Mouse (Mus musculus) intestine, embryonic 16.5 days (tissue): ENCODE results near the gene Fcrl5. TPM values are rescaled to one million over a fixed set of nuclear protein-coding genes. Genes with fewer than 3 reads are reported as not detected.
"Not testable (repeated sequence)": the region's sequence is repeated elsewhere in the genome, so short reads cannot be mapped to it uniquely, and the experiment has no call there.

ENCODE experiments used
- ATAC-seq: fragments of 200-750 bp; cut with Nextera tagmentation; 2 replicates; pipeline ENCODE4 v1.8.0; 2017; ENCODE audit warnings: moderate TSS enrichment, moderate library complexity
- H3K27ac ChIP-seq: fragments of 300-500 bp; sonication (generic); 2 replicates; pipeline ENCODE4 v1.5.1; 2014; ENCODE audit warnings: mild to moderate bottlenecking, low read length
- H3K27me3 ChIP-seq: fragments of 300-500 bp; sonication (generic); replicated peaks from 2 replicates; pipeline ENCODE4 v1.6.1; 2014; ENCODE audit warnings: low read length, control low read depth, mixed read lengths; ENCODE audit not compliant: control insufficient read depth, insufficient read depth
- H3K36me3 ChIP-seq: fragments of 300-500 bp; sonication (generic); 2 replicates; pipeline ENCODE4 v1.6.1; 2014; ENCODE audit warnings: low read length, control low read depth; ENCODE audit not compliant: control insufficient read depth, insufficient read depth
- H3K4me1 ChIP-seq: fragments of 300-500 bp; sonication (generic); 2 replicates; pipeline ENCODE4 v1.6.1; 2014; ENCODE audit warnings: low read length, control low read depth, mixed read lengths; ENCODE audit not compliant: control insufficient read depth, insufficient read depth
- H3K4me2 ChIP-seq: fragments of 300-500 bp; sonication (generic); 2 replicates; pipeline ENCODE4 v1.6.1; 2014; ENCODE audit warnings: low read depth, low read length, control low read depth
- H3K4me3 ChIP-seq: fragments of 300-500 bp; sonication (generic); 2 replicates; pipeline ENCODE4 v1.5.1; 2014; ENCODE audit warnings: mild to moderate bottlenecking, low read length
- H3K9ac ChIP-seq: fragments of 300-500 bp; sonication (generic); 2 replicates; pipeline ENCODE4 v1.6.1; 2014; ENCODE audit warnings: low read depth, low read length
- H3K9me3 ChIP-seq: fragments of 300-500 bp; sonication (generic); 2 replicates; pipeline ENCODE4 v1.6.1; 2016; ENCODE audit warnings: low read length, control low read depth; ENCODE audit not compliant: control insufficient read depth
- WGBS: fragments of 180-500 bp; shearing (Covaris S2); extraction: QIAGEN DNeasy Blood & Tissue Kit; methylation state at CpG from one replicate; pipeline ENCODE4 v1.1.7; 2014; 5-methylcytosine and 5-hydroxymethylcytosine counted together
- polyA plus RNA-seq: library from polyadenylated mRNA; unstranded; fragments of >200 nt; fragmentation: Nextera tagmentation; extraction: Ambion mirVana; gene quantifications from 2 replicates; pipeline ENCODE4 v1.2.1, GENCODE M21; 2015

The Fcrl5 gene
- polyA plus RNA-seq, 1 experiment from 2014 or later: not detected

GRCm38 (mm10) chr3:87422386-87422910 is 13.1 kb upstream of the Fcrl5 start:
- 82% methylated on average over 4 of the region's 4 CpGs for WGBS
- no peaks in the 10 kb centered on the region for H3K4me1 ChIP-seq

GRCm38 (mm10) chr3:87440586-87440985 is 5.0 kb downstream of the Fcrl5 start:
- no peak overlapping the region for H3K4me2 ChIP-seq
- no peaks in the 10 kb centered on the region for H3K27me3 ChIP-seq
- no peaks in the 10 kb centered on the region for H3K9me3 ChIP-seq
- 74% methylated on average over 1 of the region's 1 CpGs for WGBS
- ATAC-seq: no peak
- no peaks in the 10 kb centered on the region for H3K36me3 ChIP-seq
- H3K27ac ChIP-seq: no peak overlapping the region
- H3K9ac ChIP-seq: no peak overlapping the region
- H3K4me3 ChIP-seq: no peak overlapping the region
- H3K4me1 ChIP-seq: no peaks in the 10 kb centered on the region

More at GRCm38 (mm10) chr3:87422386-87422910, 13.1 kb upstream of the Fcrl5 start:
- H3K9ac ChIP-seq: no peak overlapping the region
- no peak for ATAC-seq
- no peaks in the 10 kb centered on the region for H3K36me3 ChIP-seq
- H3K27me3 ChIP-seq: no peaks in the 10 kb centered on the region
- no peak overlapping the region for H3K4me3 ChIP-seq
- no peak overlapping the region for H3K27ac ChIP-seq
- no peaks in the 10 kb centered on the region for H3K9me3 ChIP-seq
- H3K4me2 ChIP-seq: no peak overlapping the region

- H3K9ac ChIP-seq: no peak overlapping the region
- no peaks in the 10 kb centered on the region for H3K27me3 ChIP-seq
- H3K4me1 ChIP-seq: no peaks in the 10 kb centered on the region
- no peak overlapping the region for H3K4me3 ChIP-seq
- no peak overlapping the region for H3K4me2 ChIP-seq
- H3K9me3 ChIP-seq: no peaks in the 10 kb centered on the region
- no peak overlapping the region for H3K27ac ChIP-seq
- WGBS: 48% methylated on average over 6 of the region's 6 CpGs
- ATAC-seq: no peak
- H3K36me3 ChIP-seq: no peaks in the 10 kb centered on the region
Observed at GRCm38 (mm10) chr3:87443968-87444367, 8.4 kb downstream of the Fcrl5 start.

- ATAC-seq: no peak
Observed at GRCm38 (mm10) chr3:87465454-87465853, 29.9 kb downstream of the Fcrl5 start.

GRCm38 (mm10) chr3:87467011-87467410 is 31.4 kb downstream of the Fcrl5 start:
- 78% methylated on average over 6 of the region's 6 CpGs for WGBS
- Histone ChIP-seq H3K27me3 (no peaks in the 10 kb centered on the region), H3K36me3 (no peaks in the 10 kb centered on the region), H3K9me3 (no peaks in the 10 kb centered on the region), H3K4me2 (no peak overlapping the region), H3K4me1 (no peaks in the 10 kb centered on the region), H3K4me3 (no peak overlapping the region), H3K27ac (no peak overlapping the region), H3K9ac (no peak overlapping the region)
- no peak for ATAC-seq

More at GRCm38 (mm10) chr3:87465454-87465853, 29.9 kb downstream of the Fcrl5 start:
- Histone ChIP-seq H3K9me3 (no peaks in the 10 kb centered on the region), H3K9ac (no peak overlapping the region), H3K4me1 (no peaks in the 10 kb centered on the region), H3K4me3 (no peak overlapping the region), H3K27ac (no peak overlapping the region), H3K36me3 (no peaks in the 10 kb centered on the region), H3K27me3 (no peaks in the 10 kb centered on the region), H3K4me2 (no peak overlapping the region)
- 75% methylated on average over 3 of the region's 3 CpGs for WGBS

GRCm38 (mm10) chr3:87467416-87467815 is 31.8 kb downstream of the Fcrl5 start:
- ATAC-seq: no peak
- Histone ChIP-seq H3K4me3 (no peak overlapping the region), H3K9me3 (no peaks in the 10 kb centered on the region), H3K27ac (no peak overlapping the region), H3K4me1 (no peaks in the 10 kb centered on the region), H3K4me2 (no peak overlapping the region), H3K36me3 (no peaks in the 10 kb centered on the region), H3K27me3 (no peaks in the 10 kb centered on the region), H3K9ac (no peak overlapping the region)
- WGBS: 89% methylated on average over 9 of the region's 9 CpGs

- H3K9ac ChIP-seq, H3K4me2 ChIP-seq, ATAC-seq, H3K27ac ChIP-seq, H3K9me3 ChIP-seq, H3K4me1 ChIP-seq, H3K36me3 ChIP-seq, H3K4me3 ChIP-seq, H3K27me3 ChIP-seq: not testable (repeated sequence)
- 95% methylated on average over 3 of the region's 3 CpGs for WGBS
Observed at GRCm38 (mm10) chr3:87477948-87478347, 42.4 kb downstream of the Fcrl5 start.

GRCm38 (mm10) chr3:87478596-87478995 is 43.0 kb downstream of the Fcrl5 start:
- H3K4me1 ChIP-seq, ATAC-seq, H3K36me3 ChIP-seq, H3K27ac ChIP-seq, H3K4me3 ChIP-seq, H3K27me3 ChIP-seq, H3K4me2 ChIP-seq, H3K9me3 ChIP-seq, H3K9ac ChIP-seq: not testable (repeated sequence)
- WGBS: 84% methylated on average over 6 of the region's 6 CpGs

- H3K4me3 ChIP-seq, H3K9me3 ChIP-seq, H3K27ac ChIP-seq, H3K9ac ChIP-seq, H3K27me3 ChIP-seq, H3K4me2 ChIP-seq, ATAC-seq, H3K36me3 ChIP-seq, H3K4me1 ChIP-seq: not testable (repeated sequence)
Observed at GRCm38 (mm10) chr3:87479230-87479629, 43.7 kb downstream of the Fcrl5 start.

- 89% methylated on average over 4 of the region's 4 CpGs for WGBS
- H3K27ac ChIP-seq: no peak overlapping the region
Observed at GRCm38 (mm10) chr3:87487392-87487791, 51.8 kb downstream of the Fcrl5 start.

More at GRCm38 (mm10) chr3:87487392-87487791, 51.8 kb downstream of the Fcrl5 start:
- Histone ChIP-seq H3K4me1 (no peaks in the 10 kb centered on the region), H3K27me3 (no peaks in the 10 kb centered on the region), H3K9me3 (no peaks in the 10 kb centered on the region), H3K36me3 (no peaks in the 10 kb centered on the region), H3K4me3 (no peak overlapping the region), H3K9ac (no peak overlapping the region), H3K4me2 (no peak overlapping the region)
- ATAC-seq: no peak
